Mouse (Mus musculus): Measurements from ENCODE around the gene Fblim1. TPM values are rescaled to one million over a fixed set of nuclear protein-coding genes. Genes with fewer than 3 reads are reported as not detected.
"Not testable (repeated sequence)": the region's sequence is repeated elsewhere in the genome, so short reads cannot be mapped to it uniquely, and the experiment has no call there.

Gene Fblim1
- total and polyA plus RNA-seq, 3 experiments, result 0.07 to 1.2 (median 0.17) TPM

DNA sequence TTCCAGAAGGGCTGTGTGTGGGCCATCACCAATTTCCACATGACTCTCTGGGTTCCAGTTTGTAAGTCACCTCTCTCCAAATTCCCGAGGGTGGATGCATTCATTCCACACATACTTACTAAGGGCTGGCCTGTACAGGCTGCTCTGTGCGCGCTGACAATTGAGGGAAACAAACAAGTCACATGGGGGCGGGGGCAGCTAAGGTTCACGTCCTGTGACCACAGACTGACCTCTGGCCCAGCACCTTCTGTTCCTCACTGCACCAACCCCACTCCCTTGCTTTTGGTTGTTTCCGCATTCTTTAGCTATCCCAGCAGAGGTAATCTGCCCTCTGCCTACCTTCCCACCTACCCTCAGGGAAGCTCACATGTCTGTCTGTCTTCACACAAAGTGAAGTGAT is 35.9 kb downstream of the Fblim1 start:
- H3K9ac ChIP-seq (ENCODE audit: insufficient read depth, low read depth), result no peak overlapping the region
- H3K79me2 ChIP-seq (replicated peaks; ENCODE audit: control insufficient read depth, extremely low read depth, insufficient read depth, poor library complexity, severe bottlenecking), result no peaks in the 10 kb centered on the region
- dilution Hi-C loops (cut with MboI; ENCODE audit: extremely low pct_ligation_motif_present, extremely low pct_unique_long_range_greater_than_20kb, low sequenced_read_pairs), result no loop called here
- no peak for DNase-seq (ENCODE audit: extremely low read depth)
- H3K27me3 ChIP-seq (replicated peaks), result no peaks in the 10 kb centered on the region
- H3K27ac ChIP-seq (ENCODE audit: insufficient read depth, low read depth), result no peak overlapping the region
- H3K9me3 ChIP-seq (replicated peaks; ENCODE audit: low read length), result no peaks in the 10 kb centered on the region
- no peak overlapping the region for H3K4me3 ChIP-seq (replicated peaks in 1 of 3; ENCODE audit: low read depth in 2 of 3, low read length in 2 of 3, poor library complexity in 1 of 3)
- H3K4me2 ChIP-seq (ENCODE audit: insufficient read depth, low read depth, poor library complexity, severe bottlenecking), result no peak overlapping the region
- no peak for TF ChIP-seq ZMIZ1 (IDR thresholded peaks at IDR 0.05; ENCODE audit: low read depth, low read length)
- TF ChIP-seq NELFE (IDR thresholded peaks at IDR 0.05; ENCODE audit: low read depth, low read length), result no peak
- TF ChIP-seq MYC (IDR thresholded peaks at IDR 0.05; ENCODE audit: low read depth, low read length), result no peak
- no peak for TF ChIP-seq BHLHE40 (IDR thresholded peaks at IDR 0.05; ENCODE audit: low read depth, low read length)
- no peak for TF ChIP-seq CHD1 (IDR thresholded peaks at IDR 0.05; ENCODE audit: low read depth, low read length)
- H3K4me1 ChIP-seq (ENCODE audit: control insufficient read depth in 1 of 2, insufficient read depth in 2 of 2), result peaks cover 3 to 22% of the 10 kb centered on the region in 2 experiments
- in situ Hi-C loops (cut with MboI; ENCODE audit: low pct_ligation_motif_present, low pct_unique_long_range_greater_than_20kb, low sequenced_read_pairs), result no loop called here
- H3K36me3 ChIP-seq (replicated peaks in 1 of 2; ENCODE audit: control insufficient read depth in 1 of 2, insufficient read depth in 1 of 2, low read length in 1 of 2), result no peaks in the 10 kb centered on the region

DNA sequence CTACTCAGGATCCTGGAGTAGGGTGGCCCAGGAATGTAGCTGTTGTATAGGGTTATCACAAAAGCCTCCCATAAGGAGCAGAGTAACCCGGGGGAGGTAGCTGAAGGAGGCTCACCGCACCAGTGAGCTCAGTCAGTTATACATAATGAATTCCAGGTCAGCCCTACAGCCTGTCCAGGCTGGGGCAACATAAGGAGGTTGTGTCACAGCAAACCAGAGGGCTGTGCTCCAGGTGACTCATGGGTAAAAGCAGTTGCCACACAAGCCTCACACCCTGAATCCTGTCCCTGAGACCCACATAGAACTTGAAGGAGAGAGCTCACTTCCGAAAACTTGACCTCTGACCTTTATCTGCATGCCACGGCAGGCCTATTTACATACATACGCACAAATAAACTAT is 36.9 kb downstream of the Fblim1 start:
- in situ Hi-C loops (cut with MboI; ENCODE audit: low pct_ligation_motif_present, low pct_unique_long_range_greater_than_20kb, low sequenced_read_pairs) (no loop called here), dilution Hi-C loops (cut with MboI; ENCODE audit: extremely low pct_ligation_motif_present, extremely low pct_unique_long_range_greater_than_20kb, low sequenced_read_pairs) (no loop called here)

DNA sequence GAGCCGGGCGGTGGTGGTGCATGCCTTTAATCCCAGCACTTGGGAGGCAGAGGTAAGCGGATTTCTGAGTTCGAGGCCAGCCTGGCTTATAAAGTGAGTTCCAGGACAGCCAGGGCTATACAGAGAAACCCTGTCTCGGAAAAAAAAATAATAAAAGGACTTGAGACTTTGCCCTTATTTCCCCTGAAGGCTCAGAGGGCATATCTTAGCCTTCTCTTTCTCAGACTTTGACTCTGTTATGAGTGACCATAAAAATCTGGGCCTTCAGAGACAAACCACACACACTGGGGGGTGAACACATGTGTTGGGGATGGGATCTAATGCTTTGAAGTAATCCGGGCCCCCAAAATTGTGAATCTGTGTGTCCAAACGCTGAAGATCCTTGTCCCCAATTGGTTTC is 38.7 kb downstream of the Fblim1 start:
- H3K9me3 ChIP-seq (replicated peaks; ENCODE audit: low read length); H3K27me3 ChIP-seq (replicated peaks); H3K36me3 ChIP-seq (replicated peaks in 1 of 2; ENCODE audit: control insufficient read depth in 1 of 2, insufficient read depth in 1 of 2, low read length in 1 of 2); H3K4me2 ChIP-seq (ENCODE audit: insufficient read depth, low read depth, poor library complexity, severe bottlenecking); H3K27ac ChIP-seq (ENCODE audit: insufficient read depth, low read depth); H3K4me3 ChIP-seq (replicated peaks in 1 of 3; ENCODE audit: low read depth in 2 of 3, low read length in 2 of 3, poor library complexity in 1 of 3); DNase-seq (ENCODE audit: extremely low read depth); H3K4me1 ChIP-seq (ENCODE audit: control insufficient read depth in 1 of 2, insufficient read depth in 2 of 2); H3K9ac ChIP-seq (ENCODE audit: insufficient read depth, low read depth); dilution Hi-C loops (cut with MboI; ENCODE audit: extremely low pct_ligation_motif_present, extremely low pct_unique_long_range_greater_than_20kb, low sequenced_read_pairs); in situ Hi-C loops (cut with MboI; ENCODE audit: low pct_ligation_motif_present, low pct_unique_long_range_greater_than_20kb, low sequenced_read_pairs); H3K79me2 ChIP-seq (replicated peaks; ENCODE audit: control insufficient read depth, extremely low read depth, insufficient read depth, poor library complexity, severe bottlenecking): not testable (repeated sequence)

More for the DNA sequence above, 36.9 kb downstream of the Fblim1 start:
- no peaks in the 10 kb centered on the region for H3K9me3 ChIP-seq (replicated peaks; ENCODE audit: low read length)
- H3K4me3 ChIP-seq (replicated peaks in 1 of 3; ENCODE audit: low read depth in 2 of 3, low read length in 2 of 3, poor library complexity in 1 of 3), result no peak overlapping the region
- no peaks in the 10 kb centered on the region for H3K79me2 ChIP-seq (replicated peaks; ENCODE audit: control insufficient read depth, extremely low read depth, insufficient read depth, poor library complexity, severe bottlenecking)
- no peaks in the 10 kb centered on the region for H3K27me3 ChIP-seq (replicated peaks)
- H3K27ac ChIP-seq (ENCODE audit: insufficient read depth, low read depth), result no peak overlapping the region
- peaks cover 0 to 15% of the 10 kb centered on the region in 2 experiments; a peak in 3 of 4 replicates for H3K4me1 ChIP-seq (ENCODE audit: control insufficient read depth in 1 of 2, insufficient read depth in 2 of 2)
- H3K36me3 ChIP-seq (replicated peaks in 1 of 2; ENCODE audit: control insufficient read depth in 1 of 2, insufficient read depth in 1 of 2, low read length in 1 of 2), result no peaks in the 10 kb centered on the region
- H3K9ac ChIP-seq (ENCODE audit: insufficient read depth, low read depth), result no peak overlapping the region
- TF ChIP-seq ETS1 (conservative IDR thresholded peaks at IDR 0.05; ENCODE audit: low read depth, low read length) (no peak), NELFE (IDR thresholded peaks at IDR 0.05; ENCODE audit: low read depth, low read length) (no peak), ZC3H11A (IDR thresholded peaks at IDR 0.05; ENCODE audit: low read depth, low read length) (no peak), HCFC1 (IDR thresholded peaks at IDR 0.05; ENCODE audit: low read depth, low read length) (no peak), CHD1 (IDR thresholded peaks at IDR 0.05; ENCODE audit: low read depth, low read length) (no peak), MAX (IDR thresholded peaks at IDR 0.05; ENCODE audit: low read length) (no peak), MYC (IDR thresholded peaks at IDR 0.05; ENCODE audit: low read depth, low read length) (no peak), MEF2A (IDR thresholded peaks at IDR 0.05; ENCODE audit: borderline replicate concordance, low read depth, low read length) (no peak), POLR2A (IDR thresholded peaks at IDR 0.05; ENCODE audit: low read depth, low read length) (no peak), TBP (conservative IDR thresholded peaks at IDR 0.05; ENCODE audit: low read depth, low read length) (no peak), RCOR1 (conservative IDR thresholded peaks at IDR 0.05; ENCODE audit: low read depth, low read length) (no peak)
- no peak overlapping the region for H3K4me2 ChIP-seq (ENCODE audit: insufficient read depth, low read depth, poor library complexity, severe bottlenecking)
- no peak for DNase-seq (ENCODE audit: extremely low read depth)
